Mouse (Mus musculus): Measurements from ENCODE around the gene Usp47.
"Not testable (repeated sequence)": the region's sequence is repeated elsewhere in the genome, so short reads cannot be mapped to it uniquely, and the experiment has no call there.

Gene Usp47

GRCm38 (mm10) chr7:112036636-112037035 lies 13.3 kb downstream of the Usp47 start:
- DNase-seq (ENCODE audit: low read depth, low spot score) = no peak

GRCm38 (mm10) chr7:112040271-112040670 lies 17.0 kb downstream of the Usp47 start:
- no peak for DNase-seq (ENCODE audit: low read depth, low spot score)

GRCm38 (mm10) chr7:112042758-112043157 lies 19.5 kb downstream of the Usp47 start:
- DNase-seq (ENCODE audit: low read depth, low spot score) = no peak

GRCm38 (mm10) chr7:112045249-112045648 lies 21.9 kb downstream of the Usp47 start:
- DNase-seq (ENCODE audit: low read depth, low spot score) = no peak

- DNase-seq (ENCODE audit: low read depth, low spot score) = no peak
Observed at GRCm38 (mm10) chr7:112045794-112046388, 22.6 kb downstream of the Usp47 start.

- DNase-seq (ENCODE audit: low read depth, low spot score) = no peak
Observed at GRCm38 (mm10) chr7:112048643-112049042, 25.3 kb downstream of the Usp47 start.

GRCm38 (mm10) chr7:112053667-112054066 lies 30.4 kb downstream of the Usp47 start:
- no peak for DNase-seq (ENCODE audit: low read depth, low spot score)

GRCm38 (mm10) chr7:112055901-112056625 lies 32.8 kb downstream of the Usp47 start:
- no peak for DNase-seq (ENCODE audit: low read depth, low spot score)

GRCm38 (mm10) chr7:112074868-112075267 lies 51.6 kb downstream of the Usp47 start:
- no peak for DNase-seq (ENCODE audit: low read depth, low spot score)

- no peak for DNase-seq (ENCODE audit: low read depth, low spot score)
Observed at GRCm38 (mm10) chr7:112082636-112083035, 59.3 kb downstream of the Usp47 start.

GRCm38 (mm10) chr7:112084222-112084621 lies 60.9 kb downstream of the Usp47 start:
- no peak for DNase-seq (ENCODE audit: low read depth, low spot score)

- peak; percentile 61 for DNase-seq (ENCODE audit: low read depth, low spot score)
Observed at GRCm38 (mm10) chr7:112085062-112085461, 61.8 kb downstream of the Usp47 start.

GRCm38 (mm10) chr7:112086186-112086585 lies 62.9 kb downstream of the Usp47 start:
- no peak for DNase-seq (ENCODE audit: low read depth, low spot score)

- DNase-seq (ENCODE audit: low read depth, low spot score) = not testable (repeated sequence)
Observed at GRCm38 (mm10) chr7:112094923-112095322, 71.6 kb downstream of the Usp47 start.

- no peak for DNase-seq (ENCODE audit: low read depth, low spot score)
Observed at GRCm38 (mm10) chr7:112100887-112101286, 77.6 kb downstream of the Usp47 start.

GRCm38 (mm10) chr7:112102933-112103332 lies 79.6 kb downstream of the Usp47 start:
- DNase-seq (ENCODE audit: low read depth, low spot score) = no peak

GRCm38 (mm10) chr7:112103816-112104215 lies 80.5 kb downstream of the Usp47 start:
- DNase-seq (ENCODE audit: low read depth, low spot score) = no peak

GRCm38 (mm10) chr7:112108757-112109156 lies 85.5 kb downstream of the Usp47 start:
- no peak for DNase-seq (ENCODE audit: low read depth, low spot score)

GRCm38 (mm10) chr7:112110638-112111372 lies 87.5 kb downstream of the Usp47 start:
- no peak for DNase-seq (ENCODE audit: low read depth, low spot score)

- DNase-seq (ENCODE audit: low read depth, low spot score) = no peak
Observed at GRCm38 (mm10) chr7:112117501-112117900, 94.2 kb downstream of the Usp47 start.

GRCm38 (mm10) chr7:112118086-112118485 lies 94.8 kb downstream of the Usp47 start:
- no peak for DNase-seq (ENCODE audit: low read depth, low spot score)

- no peak for DNase-seq (ENCODE audit: low read depth, low spot score)
Observed at GRCm38 (mm10) chr7:112119248-112119647, 95.9 kb downstream of the Usp47 start.

Data from retina, adult 2 months (tissue).